Mouse (Mus musculus): ENCODE data around the gene Kdm5d.
A peak's percentile ranks its signal among the peaks of the same experiment; 100 is the strongest.

Kdm5d gene

GRCm38 (mm10) chrY:897393-898227, at the start of gene Kdm5d:
Gene Kdm5d (plus strand): TSS chrY:897788.
- peak in 1 of 2 experiments; percentile 40 for DNase-seq (ENCODE audit: low spot score in 2 of 2)

DNA sequence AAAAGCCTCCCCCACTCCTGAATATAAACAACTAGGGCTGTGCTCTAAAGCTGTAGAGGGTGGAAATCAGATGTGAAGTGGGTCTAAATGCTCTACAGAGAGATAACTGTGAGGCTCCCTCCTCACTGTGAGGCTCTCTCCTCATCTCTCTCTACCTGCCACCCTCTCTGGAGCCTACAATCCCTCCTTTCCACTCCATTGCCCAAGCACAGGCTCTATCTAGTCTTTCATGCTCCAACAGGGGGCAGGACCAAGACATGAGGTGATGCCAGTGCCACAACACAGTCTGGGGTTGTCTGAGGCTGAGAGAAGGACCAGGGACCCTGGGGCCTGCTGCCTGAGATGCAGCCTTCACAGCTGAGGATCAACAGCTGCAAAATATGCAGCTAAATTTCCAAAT, 25.2 kb upstream of the Kdm5d start:
- no peak for DNase-seq (ENCODE audit: low spot score in 2 of 2)

GRCm38 (mm10) chrY:872855-873549, 24.6 kb upstream of the Kdm5d start:
- no peak for DNase-seq (ENCODE audit: low spot score in 2 of 2)
